Mouse (Mus musculus) erythroblast, embryonic 14.5 days (primary cell): ENCODE results near the gene Best2.

Experiments
- GATA1 ChIP-seq: IDR thresholded peaks from 2 replicates; pipeline ENCODE4 v1.6.1; 2012; ENCODE audit warnings: low read length, inconsistent platforms, mixed read lengths
- TAL1 ChIP-seq: IDR thresholded peaks from 3 replicates; pipeline ENCODE4 v1.6.1; 2012; ENCODE audit warnings: low read length, inconsistent platforms, mixed read lengths

DNA sequence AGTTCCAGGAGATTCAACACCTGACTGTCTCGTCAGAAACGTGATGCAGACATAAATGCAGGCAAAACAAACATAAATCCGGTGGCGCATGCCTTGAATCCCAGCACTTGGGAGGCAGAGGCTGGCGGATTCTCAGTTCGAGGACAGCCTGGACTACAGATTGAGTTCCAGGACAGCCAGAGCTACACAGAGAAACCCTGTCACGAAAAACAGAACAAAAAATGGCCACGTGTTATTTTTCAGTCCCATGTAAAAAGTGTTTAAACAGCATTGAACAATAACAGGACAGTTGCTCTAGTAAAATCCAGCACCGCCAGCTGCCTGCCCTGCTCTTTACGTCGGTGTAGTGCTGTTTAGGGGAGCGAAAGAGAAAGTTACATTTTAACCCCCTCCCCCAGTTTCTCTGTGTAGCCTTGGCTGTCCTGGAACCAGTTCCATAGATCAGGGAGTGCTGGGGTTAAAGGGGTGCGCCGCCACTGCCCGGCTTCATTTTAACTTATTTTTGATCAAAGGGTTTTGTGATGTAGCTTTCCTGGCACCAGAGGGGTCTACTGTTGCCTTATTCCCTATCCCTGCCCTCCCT is 21.5 kb upstream of the Best2 start:
- no peak for TF ChIP-seq GATA1
- no peak for TF ChIP-seq TAL1
